Mouse (Mus musculus) heart, postnatal 4 days (tissue): Measurements from ENCODE around the gene Cpne5. TPM values are rescaled to one million over a fixed set of nuclear protein-coding genes. Genes with fewer than 3 reads are reported as not detected.

ENCODE experiments used
- DNase-seq: peaks from one replicate; pipeline ENCODE4 v3.0.0; 2021
- total RNA-seq, 2 experiments: library from RNA; stranded (reverse); gene quantifications; 2 replicates each; pipeline ENCODE4 v1.2.3; 2021

Cpne5 gene
- total RNA-seq, 2 experiments from 2014 or later = 5.9 to 8.4 TPM

GRCm38 (mm10) chr17:29202604-29203003, 35.4 kb downstream of the Cpne5 start:
- no peak for DNase-seq

- no peak for DNase-seq
Observed at GRCm38 (mm10) chr17:29199821-29200220, 38.1 kb downstream of the Cpne5 start.

DNA sequence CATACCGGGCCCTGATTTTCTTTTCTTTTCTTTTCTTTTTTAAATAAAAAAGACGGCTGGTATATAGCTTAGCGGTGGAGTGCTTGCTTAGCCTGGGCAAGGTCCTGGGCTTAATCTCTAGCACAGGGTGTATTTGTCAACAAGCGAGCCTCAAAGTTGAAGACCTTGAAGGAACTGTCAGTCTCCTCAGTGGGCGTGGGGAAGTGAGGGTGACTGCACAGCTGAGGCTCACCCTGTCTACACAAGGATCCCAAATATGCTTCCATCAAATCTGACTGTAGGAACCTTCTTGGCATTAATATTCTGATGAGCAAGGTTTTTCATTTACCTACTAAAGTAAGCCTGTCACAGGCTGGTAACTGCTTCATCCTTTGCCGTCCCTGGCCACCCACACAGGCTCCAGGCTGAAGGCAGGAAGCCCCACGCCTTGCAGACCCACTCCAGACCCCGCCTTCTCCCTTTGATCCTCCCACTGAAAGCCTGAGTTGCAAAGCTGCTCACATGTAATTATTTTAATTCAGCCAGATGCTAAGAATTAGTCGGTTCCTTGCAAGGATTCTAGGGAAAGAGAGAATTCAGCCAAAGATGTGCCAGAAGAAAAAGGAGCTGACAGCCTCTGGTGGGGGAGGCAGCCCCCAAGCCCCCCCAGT, 38.7 kb downstream of the Cpne5 start:
- no peak for DNase-seq

DNA sequence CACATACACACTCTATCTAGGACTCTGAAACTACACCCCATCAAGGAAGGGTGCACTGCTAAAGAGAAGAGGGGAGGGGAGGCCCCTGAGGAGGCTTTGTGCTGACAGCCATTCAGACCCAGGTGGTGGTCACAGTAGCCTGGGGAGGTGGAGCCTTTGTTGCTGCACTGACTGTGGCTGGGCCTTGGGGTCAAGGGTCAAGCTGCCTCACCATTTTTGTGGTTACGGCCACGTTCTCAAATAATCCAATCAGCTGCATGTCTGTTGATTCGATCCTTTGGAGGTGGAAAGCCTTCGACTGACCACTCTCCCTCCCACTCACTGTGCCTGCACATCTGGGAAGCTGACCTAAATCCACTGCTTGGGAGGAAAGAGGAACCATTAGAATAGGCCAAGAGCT, 42.4 kb downstream of the Cpne5 start:
- DNase-seq = no peak

GRCm38 (mm10) chr17:29188989-29189388, 49.0 kb downstream of the Cpne5 start:
- DNase-seq = no peak

- DNase-seq = no peak
Observed at GRCm38 (mm10) chr17:29186989-29187859, 50.7 kb downstream of the Cpne5 start.

DNA sequence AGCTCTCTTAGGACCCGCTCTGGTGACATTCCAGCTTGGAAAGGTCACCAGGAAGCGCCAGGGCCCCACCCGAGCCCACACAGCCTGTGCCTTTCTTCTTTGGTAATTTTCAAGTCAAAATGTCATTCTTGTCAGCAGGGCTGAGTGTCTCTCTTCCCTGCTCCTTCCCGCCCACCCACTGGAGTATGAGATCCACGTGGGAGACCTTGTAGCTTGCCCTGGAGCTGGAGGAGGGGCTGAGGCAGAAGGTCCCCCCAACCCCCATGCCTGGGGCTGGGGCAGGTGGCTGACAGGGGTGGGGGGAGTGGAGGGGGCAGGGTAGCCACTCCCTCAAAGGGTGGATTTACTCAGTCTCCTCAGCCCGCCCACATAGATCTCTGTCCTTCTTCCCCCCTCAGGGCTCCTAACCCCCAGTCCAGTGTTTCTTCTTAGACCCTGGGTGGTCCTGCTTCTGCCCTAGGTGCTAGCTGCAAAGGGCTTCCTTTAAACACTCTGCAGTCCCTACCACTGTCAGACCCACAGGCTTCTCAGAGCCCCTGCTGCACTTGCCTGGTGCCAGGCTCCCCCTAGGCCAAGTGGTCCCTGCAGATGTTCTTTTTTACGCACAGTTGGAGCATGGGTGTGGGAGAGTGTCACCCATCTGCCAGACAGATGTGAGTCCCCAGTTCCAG, 52.5 kb downstream of the Cpne5 start:
- DNase-seq = no peak

- no peak for DNase-seq
Observed at GRCm38 (mm10) chr17:29183162-29183561, 54.8 kb downstream of the Cpne5 start.

DNA sequence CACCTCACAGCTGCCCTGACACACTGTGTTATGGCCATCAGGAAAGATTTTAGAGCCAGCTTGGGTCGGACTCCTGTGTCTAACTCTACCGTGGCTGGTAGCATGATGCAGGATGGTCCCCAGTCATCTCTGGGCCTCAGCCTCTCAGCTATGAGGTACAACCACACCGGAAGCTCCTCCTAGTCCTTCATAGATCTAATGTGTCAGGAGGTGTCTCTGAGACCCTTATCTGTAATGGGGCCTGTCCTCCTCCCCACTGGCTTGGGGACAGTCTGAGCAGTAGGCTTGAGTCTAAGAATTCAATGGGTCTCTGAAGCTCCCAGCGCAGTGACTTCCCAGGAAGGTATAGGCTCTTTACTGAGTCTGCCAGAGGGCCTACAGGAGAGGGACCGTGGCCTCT, 56.2 kb downstream of the Cpne5 start:
- DNase-seq = no peak

GRCm38 (mm10) chr17:29180406-29181127, 57.4 kb downstream of the Cpne5 start:
- no peak for DNase-seq

- no peak for DNase-seq
Observed at GRCm38 (mm10) chr17:29179917-29180316, 58.0 kb downstream of the Cpne5 start.

GRCm38 (mm10) chr17:29178503-29179059, 59.4 kb downstream of the Cpne5 start:
- DNase-seq = no peak

GRCm38 (mm10) chr17:29176391-29177267, 61.3 kb downstream of the Cpne5 start:
- peak; percentile 83 for DNase-seq

- no peak for DNase-seq
Observed at GRCm38 (mm10) chr17:29175693-29176092, 62.3 kb downstream of the Cpne5 start.

DNA sequence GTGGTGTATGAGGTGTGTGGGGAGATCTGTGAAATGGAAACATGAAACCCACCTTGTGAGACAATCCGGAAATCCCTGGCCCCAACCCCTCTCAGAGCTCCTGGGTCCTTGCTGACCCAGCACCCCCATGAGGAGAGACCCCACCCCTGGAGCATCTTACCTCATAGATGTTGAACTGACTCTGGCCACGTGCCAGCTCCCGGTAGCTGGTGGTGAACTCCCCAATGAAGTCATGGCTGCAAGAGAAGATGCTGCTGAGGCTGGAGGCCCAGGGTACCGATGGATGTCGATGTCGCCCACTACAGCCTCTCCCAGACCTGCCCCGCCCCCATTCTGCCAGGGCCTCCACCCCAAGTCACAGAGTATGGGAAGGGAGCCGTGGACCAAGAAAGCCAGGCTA, 64.8 kb downstream of the Cpne5 start:
- no peak for DNase-seq

DNA sequence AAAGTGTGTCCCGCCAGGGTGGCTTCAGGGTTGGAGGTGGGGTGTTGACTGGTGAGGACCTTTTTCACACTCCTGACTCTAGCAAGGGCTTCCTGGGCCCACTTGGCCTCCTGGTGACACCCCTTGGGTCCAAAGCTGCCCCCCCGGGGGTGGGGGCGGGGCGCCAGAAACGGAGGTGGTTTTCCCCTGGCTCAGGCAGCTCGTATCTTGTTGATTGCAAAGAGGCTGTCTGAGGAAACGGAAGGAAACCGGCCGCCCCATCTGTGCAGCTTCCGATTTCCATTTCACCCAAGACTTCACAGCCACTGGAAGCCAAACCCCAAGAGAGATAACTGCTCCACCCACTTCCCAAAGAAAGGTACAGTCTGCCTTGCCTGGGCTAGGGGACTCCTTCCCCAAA, 65.9 kb downstream of the Cpne5 start:
- no peak for DNase-seq

DNA sequence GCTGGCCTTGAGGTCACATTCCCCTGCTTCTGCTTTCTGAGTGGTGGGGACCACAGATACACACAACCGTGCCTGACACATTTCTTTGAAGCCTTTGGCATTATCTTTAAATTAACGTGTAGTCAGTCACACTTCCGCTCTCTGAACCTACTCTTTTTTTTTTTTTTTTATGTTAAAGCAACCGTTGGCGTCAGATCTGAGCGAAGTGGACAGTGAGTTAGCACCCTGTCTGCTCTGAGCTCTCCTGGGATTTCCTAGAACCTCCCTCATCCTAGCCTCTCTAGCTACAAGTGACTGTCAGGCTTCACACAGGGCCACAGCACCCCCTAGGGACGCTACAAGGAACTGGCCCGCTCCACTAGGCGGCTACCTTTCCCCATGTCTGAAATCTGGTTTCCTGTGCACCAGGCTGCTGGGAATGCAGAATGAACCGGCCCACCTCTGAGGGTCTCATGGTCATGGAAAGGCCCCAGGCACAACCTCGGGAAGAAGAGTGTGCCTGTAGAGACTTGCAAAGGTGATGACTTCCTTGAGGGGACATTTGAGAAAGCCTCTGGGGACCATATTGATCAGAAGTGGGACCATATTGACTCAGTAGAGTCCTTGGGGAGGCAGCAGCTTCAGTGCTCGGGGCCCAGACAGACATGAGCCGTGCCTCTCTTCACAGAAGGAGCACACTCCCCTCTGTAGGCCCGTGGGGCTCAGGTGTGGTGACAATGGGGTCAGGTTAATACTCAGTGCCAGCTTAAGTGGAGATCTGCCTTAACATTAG, 66.8 kb downstream of the Cpne5 start:
- DNase-seq = peak; percentile 88

- no peak for DNase-seq
Observed at GRCm38 (mm10) chr17:29170431-29171000, 67.5 kb downstream of the Cpne5 start.

GRCm38 (mm10) chr17:29168996-29169601, 68.9 kb downstream of the Cpne5 start:
- no peak for DNase-seq

DNA sequence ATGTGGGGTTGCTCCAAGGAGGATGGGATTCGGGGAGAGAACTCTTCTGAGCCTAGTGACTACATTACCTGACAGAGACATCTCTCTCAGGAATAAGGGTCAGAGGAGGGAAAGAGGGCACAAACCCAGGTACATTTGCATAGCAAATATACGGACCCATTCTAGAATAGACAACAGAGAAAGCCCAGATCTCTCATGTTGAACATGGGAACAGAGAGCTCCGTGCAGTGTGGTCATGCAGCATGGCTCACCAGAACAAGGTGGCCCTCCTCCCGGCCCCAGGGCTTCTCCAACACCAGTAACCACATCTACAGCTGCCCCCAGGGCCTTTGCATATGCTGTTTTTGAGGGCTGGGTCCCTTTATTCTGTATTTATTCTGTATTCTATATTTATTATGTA, 69.5 kb downstream of the Cpne5 start:
- no peak for DNase-seq
